Mouse (Mus musculus): ENCODE measurements around the gene Phf5a. TPM values are rescaled to one million over a fixed set of nuclear protein-coding genes. Genes with fewer than 3 reads are reported as not detected.

Gene Phf5a
- polyA plus RNA-seq (2012; rRNA removed), result 62.4 and 67.3 TPM in 2 replicates

DNA sequence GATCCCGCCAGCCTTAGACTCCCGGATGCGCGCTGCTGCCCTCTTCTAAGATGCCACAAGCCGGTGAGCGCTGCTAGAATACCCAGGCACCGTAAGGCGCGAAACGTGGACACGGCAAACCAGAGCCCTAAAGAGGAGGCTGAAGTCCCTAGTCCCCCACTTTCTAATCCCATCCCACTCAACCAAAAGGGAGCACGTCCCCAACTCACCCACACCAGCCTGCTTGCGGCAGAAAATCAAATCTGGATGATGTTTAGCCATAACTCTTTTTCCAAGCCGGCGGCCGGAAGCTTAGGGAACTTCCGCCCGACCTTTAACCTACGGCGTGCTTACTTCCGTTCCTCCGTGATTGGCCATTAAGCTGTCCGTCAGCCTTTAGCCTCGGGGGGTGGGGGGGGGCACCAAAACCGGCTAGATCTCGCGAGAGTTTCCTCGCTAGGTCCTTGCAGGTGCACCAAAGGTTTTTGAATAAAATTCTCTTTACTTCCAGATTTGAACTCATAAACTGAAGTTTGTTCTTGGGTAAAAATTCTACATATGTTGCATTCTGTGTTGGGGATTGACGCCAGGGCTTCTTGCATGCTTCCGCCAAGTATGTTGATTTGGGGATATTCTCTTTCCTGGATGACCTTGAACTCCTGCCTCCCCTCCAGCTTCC, at the start of gene Phf5a:
Gene Phf5a, minus strand, starts transcription at position 308 of the 658 bp plus-strand sequence.
- TF ChIP-seq CTCF (IDR thresholded peaks at IDR 0.05; ENCODE audit: borderline replicate concordance, insufficient read depth, low read depth, low read length), result no peak
- TF ChIP-seq POLR2A (IDR thresholded peaks at IDR 0.05; ENCODE audit: borderline replicate concordance, insufficient read depth, low read length), result peak; percentile 48; the same call in 1 of the 2 replicates
- WGBS, result under 1% methylated on average over 30 of the region's 30 CpGs
- H3K4me1 ChIP-seq (ENCODE audit: control insufficient read depth, insufficient read depth, low read length), result peaks cover 5% of the 10 kb centered on the region; the same call in 1 of the 2 replicates

GRCm38 (mm10) chr15:81921255-81921654, 49.5 kb upstream of the Phf5a start:
- DNase-seq, result peak in 1 of 2 experiments; percentile 47
- Histone ChIP-seq H3K4me1 (ENCODE audit: control insufficient read depth, insufficient read depth, low read length) (peaks cover 48% of the 10 kb centered on the region), H3K4me3 (replicated peaks; ENCODE audit: insufficient read depth, low read depth, low read length) (no peak overlapping the region), H3K27ac (ENCODE audit: insufficient read depth, low read length) (peak overlapping the region; percentile 91), H3K27me3 (ENCODE audit: control insufficient read depth, insufficient read depth, low read length) (no peaks in the 10 kb centered on the region)
- 14% methylated on average over 5 of the region's 5 CpGs for WGBS
- TF ChIP-seq POLR2A (IDR thresholded peaks at IDR 0.05; ENCODE audit: borderline replicate concordance, insufficient read depth, low read length) (no peak), CTCF (IDR thresholded peaks at IDR 0.05; ENCODE audit: borderline replicate concordance, insufficient read depth, low read depth, low read length) (no peak)

More for the DNA sequence above, at the start of gene Phf5a:
- no peaks in the 10 kb centered on the region for H3K27me3 ChIP-seq (ENCODE audit: control insufficient read depth, insufficient read depth, low read length)
- H3K27ac ChIP-seq (ENCODE audit: insufficient read depth, low read length), result peak within 1 kb of the TSS; percentile 97
- DNase-seq, result peak; percentile 85 to 88
- peak within 1 kb of the TSS; percentile 83 for H3K4me3 ChIP-seq (replicated peaks; ENCODE audit: insufficient read depth, low read depth, low read length)

GRCm38 (mm10) chr15:81920546-81921217, 49.0 kb upstream of the Phf5a start:
- Histone ChIP-seq H3K4me3 (replicated peaks; ENCODE audit: insufficient read depth, low read depth, low read length) (no peak overlapping the region), H3K27me3 (ENCODE audit: control insufficient read depth, insufficient read depth, low read length) (no peaks in the 10 kb centered on the region), H3K27ac (ENCODE audit: insufficient read depth, low read length) (peak overlapping the region; percentile 91), H3K4me1 (ENCODE audit: control insufficient read depth, insufficient read depth, low read length) (peaks cover 48% of the 10 kb centered on the region)
- TF ChIP-seq POLR2A (IDR thresholded peaks at IDR 0.05; ENCODE audit: borderline replicate concordance, insufficient read depth, low read length), result no peak
- TF ChIP-seq CTCF (IDR thresholded peaks at IDR 0.05; ENCODE audit: borderline replicate concordance, insufficient read depth, low read depth, low read length), result no peak
- 18% methylated on average over 10 of the region's 10 CpGs for WGBS
- DNase-seq, result peak; percentile 63 to 77

DNA sequence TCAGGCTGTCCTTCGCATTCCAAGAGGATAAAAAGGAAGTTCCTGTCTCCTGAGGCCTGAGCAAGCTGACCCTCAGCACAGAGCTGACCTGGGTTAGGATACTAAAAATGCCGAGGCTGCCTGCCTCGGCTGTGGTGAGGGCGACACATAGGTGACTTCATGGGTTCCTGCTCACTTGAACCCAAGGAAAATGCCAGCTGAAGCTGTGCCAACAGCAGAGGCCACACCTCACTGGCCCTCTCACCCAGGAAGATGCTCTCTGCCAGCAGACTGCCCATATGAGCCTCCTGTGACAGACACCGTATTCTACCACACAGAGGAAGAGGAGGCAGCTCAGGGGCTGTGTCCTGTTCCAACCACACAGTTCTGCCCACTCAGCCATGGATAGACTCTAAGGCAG, 47.4 kb upstream of the Phf5a start:
- Histone ChIP-seq H3K27me3 (ENCODE audit: control insufficient read depth, insufficient read depth, low read length) (no peaks in the 10 kb centered on the region), H3K4me1 (ENCODE audit: control insufficient read depth, insufficient read depth, low read length) (peaks cover 45% of the 10 kb centered on the region), H3K4me3 (replicated peaks; ENCODE audit: insufficient read depth, low read depth, low read length) (no peak overlapping the region), H3K27ac (ENCODE audit: insufficient read depth, low read length) (peak overlapping the region; percentile 2; the same call in 1 of the 2 replicates)
- TF ChIP-seq CTCF (IDR thresholded peaks at IDR 0.05; ENCODE audit: borderline replicate concordance, insufficient read depth, low read depth, low read length), result no peak
- TF ChIP-seq POLR2A (IDR thresholded peaks at IDR 0.05; ENCODE audit: borderline replicate concordance, insufficient read depth, low read length), result no peak
- WGBS, result 11% methylated on average over 5 of the region's 5 CpGs
- DNase-seq, result peak in 1 of 2 experiments; percentile 47

GRCm38 (mm10) chr15:81917621-81918463, 46.1 kb upstream of the Phf5a start:
- peaks cover 45% of the 10 kb centered on the region for H3K4me1 ChIP-seq (ENCODE audit: control insufficient read depth, insufficient read depth, low read length)

GRCm38 (mm10) chr15:81917201-81917600, 45.5 kb upstream of the Phf5a start:
- no peak overlapping the region for H3K27ac ChIP-seq (ENCODE audit: insufficient read depth, low read length)

More at GRCm38 (mm10) chr15:81917621-81918463, 46.1 kb upstream of the Phf5a start:
- H3K27ac ChIP-seq (ENCODE audit: insufficient read depth, low read length), result 0 out of 2 replicates have a peak overlapping the region, but pooled peaks have one; percentile 2
- peak; percentile 86 for TF ChIP-seq CTCF (IDR thresholded peaks at IDR 0.05; ENCODE audit: borderline replicate concordance, insufficient read depth, low read depth, low read length)
- TF ChIP-seq POLR2A (IDR thresholded peaks at IDR 0.05; ENCODE audit: borderline replicate concordance, insufficient read depth, low read length), result no peak
- 44% methylated on average over 6 of the region's 6 CpGs for WGBS
- peak; percentile 70 to 76 for DNase-seq
- no peaks in the 10 kb centered on the region for H3K27me3 ChIP-seq (ENCODE audit: control insufficient read depth, insufficient read depth, low read length)
- no peak overlapping the region for H3K4me3 ChIP-seq (replicated peaks; ENCODE audit: insufficient read depth, low read depth, low read length)

DNA sequence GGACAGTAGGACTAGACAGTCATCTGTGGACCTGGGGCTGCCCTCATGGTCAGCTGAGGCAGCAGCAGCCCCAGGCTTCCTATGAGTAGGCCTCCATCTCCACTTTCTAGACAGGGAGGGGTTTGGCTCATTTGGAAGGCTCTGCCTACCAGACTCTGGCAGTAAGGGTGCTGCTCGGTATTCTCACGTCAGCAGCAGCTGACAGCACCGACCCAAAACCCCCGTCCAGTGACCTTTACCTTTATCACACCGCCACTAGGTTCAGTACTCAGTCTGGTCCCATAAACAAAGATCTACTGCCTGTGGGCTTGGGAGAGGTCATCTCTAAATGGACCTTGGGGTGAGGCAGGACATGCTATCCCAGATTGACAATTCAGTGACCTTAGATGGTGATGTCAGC, 44.0 kb upstream of the Phf5a start:
- Histone ChIP-seq H3K27ac (ENCODE audit: insufficient read depth, low read length) (no peak overlapping the region), H3K4me1 (ENCODE audit: control insufficient read depth, insufficient read depth, low read length) (peaks cover 26% of the 10 kb centered on the region), H3K27me3 (ENCODE audit: control insufficient read depth, insufficient read depth, low read length) (no peaks in the 10 kb centered on the region), H3K4me3 (replicated peaks; ENCODE audit: insufficient read depth, low read depth, low read length) (no peak overlapping the region)
- DNase-seq, result no peak
- 75% methylated on average over 5 of the region's 5 CpGs for WGBS
- TF ChIP-seq CTCF (IDR thresholded peaks at IDR 0.05; ENCODE audit: borderline replicate concordance, insufficient read depth, low read depth, low read length), result no peak
- TF ChIP-seq POLR2A (IDR thresholded peaks at IDR 0.05; ENCODE audit: borderline replicate concordance, insufficient read depth, low read length), result no peak

More at GRCm38 (mm10) chr15:81917201-81917600, 45.5 kb upstream of the Phf5a start:
- Histone ChIP-seq H3K4me3 (replicated peaks; ENCODE audit: insufficient read depth, low read depth, low read length) (no peak overlapping the region), H3K27me3 (ENCODE audit: control insufficient read depth, insufficient read depth, low read length) (no peaks in the 10 kb centered on the region), H3K4me1 (ENCODE audit: control insufficient read depth, insufficient read depth, low read length) (peaks cover 40% of the 10 kb centered on the region)
- no peak for TF ChIP-seq CTCF (IDR thresholded peaks at IDR 0.05; ENCODE audit: borderline replicate concordance, insufficient read depth, low read depth, low read length)
- no peak for TF ChIP-seq POLR2A (IDR thresholded peaks at IDR 0.05; ENCODE audit: borderline replicate concordance, insufficient read depth, low read length)
- WGBS, result 84% methylated on average over 12 of the region's 12 CpGs
- no peak for DNase-seq

Data from cerebellum, adult 2 months (tissue).